Mouse (Mus musculus): Measurements from ENCODE around the gene Vmn1r120. TPM values are rescaled to one million over a fixed set of nuclear protein-coding genes. Genes with fewer than 3 reads are reported as not detected.
"Not testable (repeated sequence)": the region's sequence is repeated elsewhere in the genome, so short reads cannot be mapped to it uniquely, and the experiment has no call there.

The Vmn1r120 gene
- total RNA-seq (2021), result not detected

DNA sequence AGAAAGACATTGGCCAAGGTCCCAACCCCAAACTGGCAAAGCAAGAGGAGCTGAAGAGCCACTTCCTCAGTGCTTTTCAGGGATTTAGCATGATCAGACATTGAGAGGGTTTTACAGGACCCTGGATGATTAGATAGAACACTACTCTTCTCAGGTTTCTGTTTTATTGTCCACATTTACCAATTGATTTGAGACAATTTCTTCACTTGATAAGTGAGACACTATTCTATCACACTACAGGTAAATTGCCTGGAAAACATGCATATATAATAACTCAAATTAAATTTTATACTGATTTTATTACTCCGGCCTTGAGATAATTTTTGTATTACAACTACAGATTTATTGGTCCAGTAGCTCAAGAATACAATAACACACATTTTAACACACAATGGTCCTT is at the start of gene Vmn1r120:
Gene Vmn1r120 (minus strand): TSS at position 101 of the 400 bp plus-strand sequence.
- not testable (repeated sequence) for DNase-seq

DNA sequence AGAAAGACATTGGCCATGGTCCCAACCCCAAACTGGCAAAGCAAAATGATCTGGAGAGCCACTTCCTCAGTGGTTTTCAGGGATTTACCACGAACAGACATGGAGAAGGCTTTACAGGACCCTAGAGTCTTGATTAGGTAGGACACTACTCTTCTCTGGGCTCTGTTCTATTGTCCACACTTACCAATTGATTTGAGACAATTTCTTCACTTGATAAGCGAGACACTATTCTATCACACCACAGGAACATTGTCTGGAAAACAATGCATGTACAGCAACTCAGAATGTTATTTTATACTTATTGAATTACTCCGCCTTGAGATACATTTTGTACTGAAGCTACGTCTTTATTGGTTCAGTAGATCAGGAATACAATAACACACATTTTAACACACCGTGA is 44.8 kb upstream of the Vmn1r120 start, which contains the start of gene Vmn1r121:
Gene Vmn1r121 (minus strand): TSS at position 101 of the 400 bp plus-strand sequence.
- DNase-seq; intact Hi-C loops (cut with DNase I): not testable (repeated sequence)

More for the DNA sequence above, at the start of gene Vmn1r120:
- intact Hi-C loops (cut with DNase I), result not testable (repeated sequence)

DNA sequence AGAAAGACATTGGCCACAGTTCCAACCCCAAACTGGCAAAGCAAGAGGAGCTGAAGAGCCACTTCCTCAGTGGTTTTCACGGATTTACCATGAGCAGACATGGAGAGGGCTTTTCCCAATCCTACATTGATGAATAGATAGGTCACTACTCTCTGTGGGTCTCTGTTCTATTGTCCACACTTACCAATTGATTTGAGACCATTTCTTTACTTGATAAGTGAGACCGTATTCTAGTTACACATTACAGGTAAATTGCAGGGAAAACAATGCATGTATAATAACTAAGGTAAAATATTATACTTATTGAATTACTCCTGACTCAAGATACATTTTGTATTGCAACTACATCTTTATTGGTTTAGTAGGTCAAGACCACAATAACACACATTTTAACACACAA is 41.2 kb downstream of the Vmn1r120 start, which contains the start of gene Vmn1r119:
Gene Vmn1r119 (minus strand): TSS at position 101 of the 400 bp plus-strand sequence.
- intact Hi-C loops (cut with DNase I); DNase-seq: not testable (repeated sequence)

Other genes with a start within 250 kb of the Vmn1r120 start
- not detected for gene Vmn1r114, start 241.6 kb downstream of the Vmn1r120 start, total RNA-seq (2021)
- gene Vmn1r115, start 208.8 kb downstream of the Vmn1r120 start, total RNA-seq (2021), result not detected
- gene Vmn1r116, start 181.5 kb downstream of the Vmn1r120 start, total RNA-seq (2021), result not detected
- not detected for gene Vmn1r117, start 169.7 kb downstream of the Vmn1r120 start, total RNA-seq (2021)
- not detected for gene Vmn1r118, start 141.4 kb downstream of the Vmn1r120 start, total RNA-seq (2021)
- not detected for gene Vmn1r119, start 41.3 kb downstream of the Vmn1r120 start, total RNA-seq (2021)
- not detected for gene Vmn1r121, start 44.7 kb upstream of the Vmn1r120 start, total RNA-seq (2021)
- not detected for gene Vmn1r122, start 80.3 kb upstream of the Vmn1r120 start, total RNA-seq (2021)
- gene Vmn1r123, start 108.4 kb upstream of the Vmn1r120 start, total RNA-seq (2021), result not detected
- not detected for gene Gm5157, start 136.6 kb upstream of the Vmn1r120 start, total RNA-seq (2021)
- gene Vmn1r124, start 206.8 kb upstream of the Vmn1r120 start, total RNA-seq (2021), result not detected
- gene Vmn1r125, start 218.4 kb upstream of the Vmn1r120 start, total RNA-seq (2021), result not detected
- not detected for gene Vmn1r126, start 247.7 kb upstream of the Vmn1r120 start, total RNA-seq (2021)

All from heart, postnatal 36 days (tissue).